Mouse (Mus musculus) MEL (cell line): Measurements from ENCODE around the gene Galnt6. TPM values are rescaled to one million over a fixed set of nuclear protein-coding genes. Genes with fewer than 3 reads are reported as not detected.
A peak's percentile ranks its signal among the peaks of the same experiment; 100 is the strongest.

ENCODE experiments used
- DNase-seq: peaks from one replicate; pipeline ENCODE4 v3.0.0; 2011; ENCODE audit warnings: low read depth, low spot score
- H3K27ac ChIP-seq: 2 replicates; pipeline ENCODE4 v1.5.1; 2012; ENCODE audit warnings: low read depth, mild to moderate bottlenecking, control low read depth, low read length, moderate library complexity; ENCODE audit not compliant: control insufficient read depth
- H3K27me3 ChIP-seq, 2 experiments: fragments of 150-350 bp in 1 of 2; sonication (generic) in 1 of 2; 2 replicates each; pipeline ENCODE4 v1.6.1; 2012; ENCODE audit warnings: low read length in 2 of 2, mild to moderate bottlenecking in 2 of 2, improper control_type of control experiment in 1 of 2, moderate library complexity in 1 of 2; ENCODE audit not compliant: insufficient read depth in 2 of 2, control insufficient read depth in 1 of 2
- H3K36me3 ChIP-seq, 2 experiments: 2 replicates each; pipeline ENCODE4 v1.6.1; 2012 to 2014; ENCODE audit warnings: low read length in 2 of 2, improper control_type of control experiment in 1 of 2, inconsistent platforms in 1 of 2, mild to moderate bottlenecking in 1 of 2; ENCODE audit not compliant: insufficient read depth in 2 of 2, control insufficient read depth in 1 of 2
- H3K4me1 ChIP-seq, 2 experiments: fragments of 150-350 bp in 1 of 2; sonication (generic) in 1 of 2; 2 replicates each; pipeline ENCODE4 v1.6.1; 2012; ENCODE audit warnings: low read length in 2 of 2, improper control_type of control experiment in 1 of 2, mild to moderate bottlenecking in 1 of 2; ENCODE audit not compliant: insufficient read depth in 2 of 2, control insufficient read depth in 1 of 2
- H3K4me3 ChIP-seq, 2 experiments: fragments of 150-350 bp in 1 of 2; sonication (generic) in 1 of 2; 2 replicates each; pipeline ENCODE4 v1.5.1; 2012; ENCODE audit warnings: low read depth in 2 of 2, low read length in 2 of 2, mild to moderate bottlenecking in 2 of 2, moderate library complexity in 2 of 2, control low read depth in 1 of 2, improper control_type of control experiment in 1 of 2; ENCODE audit not compliant: control insufficient read depth in 1 of 2, insufficient read depth in 1 of 2
- H3K79me2 ChIP-seq: 2 replicates; pipeline ENCODE4 v1.6.1; 2012; ENCODE audit warnings: mild to moderate bottlenecking, low read length, moderate library complexity; ENCODE audit not compliant: control insufficient read depth, poor library complexity, insufficient read depth
- H3K9ac ChIP-seq: 2 replicates; pipeline ENCODE4 v1.6.1; 2012; ENCODE audit warnings: low read depth, mild to moderate bottlenecking, control low read depth, low read length, moderate library complexity; ENCODE audit not compliant: control insufficient read depth, poor library complexity, severe bottlenecking
- H3K9me3 ChIP-seq: fragments of 150-350 bp; sonication (generic); replicated peaks from 2 replicates; pipeline ENCODE4 v1.6.1; 2012; ENCODE audit warnings: mild to moderate bottlenecking, low read length, improper control_type of control experiment, moderate library complexity; ENCODE audit not compliant: insufficient read depth
- CHD1 ChIP-seq: IDR thresholded peaks from 2 replicates; pipeline ENCODE4 v1.6.1; 2012; ENCODE audit warnings: low read depth, mild to moderate bottlenecking, inconsistent platforms, low read length, improper control_type of control experiment
- E2F4 ChIP-seq: IDR thresholded peaks from 2 replicates; pipeline ENCODE4 v1.6.1; 2011; ENCODE audit warnings: low read depth, low read length, improper control_type of control experiment, borderline replicate concordance
- ELF1 ChIP-seq: IDR thresholded peaks from 2 replicates; pipeline ENCODE4 v1.6.1; 2014; ENCODE audit warnings: low read depth, mild to moderate bottlenecking, inconsistent platforms, low read length, improper control_type of control experiment, moderate library complexity
- EP300 ChIP-seq, 2 experiments: IDR thresholded peaks; 2 replicates each; pipeline ENCODE4 v1.6.1; 2011; ENCODE audit warnings: improper control_type of control experiment in 2 of 2, low read length in 2 of 2, low read depth in 1 of 2, mild to moderate bottlenecking in 1 of 2
- ETS1 ChIP-seq: IDR thresholded peaks from 2 replicates; pipeline ENCODE4 v1.6.1; 2012; ENCODE audit warnings: low read depth, mild to moderate bottlenecking, inconsistent platforms, low read length, improper control_type of control experiment, moderate library complexity
- GABPA ChIP-seq: IDR thresholded peaks from 2 replicates; pipeline ENCODE4 v1.6.1; 2012; ENCODE audit warnings: low read depth, mild to moderate bottlenecking, inconsistent platforms, low read length, improper control_type of control experiment, moderate library complexity
- GATA1 ChIP-seq: IDR thresholded peaks from 2 replicates; pipeline ENCODE4 v1.6.1; 2011; ENCODE audit warnings: low read depth, low read length, improper control_type of control experiment
- HCFC1 ChIP-seq: IDR thresholded peaks from 2 replicates; pipeline ENCODE4 v1.6.1; 2012; ENCODE audit warnings: low read depth, mild to moderate bottlenecking, inconsistent platforms, low read length, improper control_type of control experiment, moderate library complexity
- JUND ChIP-seq: IDR thresholded peaks from 2 replicates; pipeline ENCODE4 v1.6.1; 2011; ENCODE audit warnings: low read depth, mild to moderate bottlenecking, improper control_type of control experiment, low read length
- KAT2A ChIP-seq: conservative IDR thresholded peaks from 2 replicates; pipeline ENCODE4 v1.6.1; 2012; ENCODE audit warnings: low read depth, low read length, improper control_type of control experiment, inconsistent platforms
- MAX ChIP-seq: IDR thresholded peaks from 2 replicates; pipeline ENCODE4 v1.6.1; 2011; ENCODE audit warnings: low read length, improper control_type of control experiment
- MAZ ChIP-seq: IDR thresholded peaks from 2 replicates; pipeline ENCODE4 v1.6.1; 2012; ENCODE audit warnings: low read depth, mild to moderate bottlenecking, inconsistent platforms, low read length, improper control_type of control experiment
- MEF2A ChIP-seq: IDR thresholded peaks from 2 replicates; pipeline ENCODE4 v1.6.1; 2014; ENCODE audit warnings: low read depth, mild to moderate bottlenecking, inconsistent platforms, low read length, improper control_type of control experiment; ENCODE audit not compliant: poor library complexity, insufficient replicate concordance, severe bottlenecking; ENCODE audit errors: extremely low read depth
- MYB ChIP-seq: IDR thresholded peaks from 2 replicates; pipeline ENCODE4 v1.6.1; 2011; ENCODE audit warnings: mild to moderate bottlenecking, low read depth, low read length, improper control_type of control experiment
- MYC ChIP-seq: IDR thresholded peaks from 2 replicates; pipeline ENCODE4 v1.6.1; 2011; ENCODE audit warnings: low read depth, mild to moderate bottlenecking, low read length, improper control_type of control experiment, moderate library complexity
- NRF1 ChIP-seq: IDR thresholded peaks from 2 replicates; pipeline ENCODE4 v1.6.1; 2014; ENCODE audit warnings: low read depth, mild to moderate bottlenecking, inconsistent platforms, low read length, improper control_type of control experiment, moderate library complexity; ENCODE audit not compliant: poor library complexity, insufficient read depth, severe bottlenecking
- POLR2A ChIP-seq, 2 experiments: IDR thresholded peaks; 2 replicates each; pipeline ENCODE4 v1.6.1; 2011 to 2012; ENCODE audit warnings: low read length in 2 of 2, mild to moderate bottlenecking in 2 of 2, control low read depth in 1 of 2, improper control_type of control experiment in 1 of 2, low read depth in 1 of 2, moderate library complexity in 1 of 2; ENCODE audit not compliant: control insufficient read depth in 1 of 2, insufficient read depth in 1 of 2, poor library complexity in 1 of 2
- POLR2AphosphoS2 ChIP-seq: IDR thresholded peaks from 2 replicates; pipeline ENCODE4 v1.6.1; 2011; ENCODE audit warnings: low read length, improper control_type of control experiment
- POLR2AphosphoS5 ChIP-seq: IDR thresholded peaks from 2 replicates; pipeline ENCODE4 v1.6.1; 2012; ENCODE audit warnings: low read depth, borderline replicate concordance, mild to moderate bottlenecking, inconsistent platforms, low read length, moderate library complexity, mixed read lengths
- RAD21 ChIP-seq: IDR thresholded peaks from 2 replicates; pipeline ENCODE4 v1.6.1; 2011; ENCODE audit warnings: mild to moderate bottlenecking, low read depth, low read length, improper control_type of control experiment
- RCOR1 ChIP-seq: IDR thresholded peaks from 2 replicates; pipeline ENCODE4 v1.6.1; 2012; ENCODE audit warnings: low read depth, mild to moderate bottlenecking, inconsistent platforms, low read length, improper control_type of control experiment
- SIN3A ChIP-seq: IDR thresholded peaks from 2 replicates; pipeline ENCODE4 v1.6.1; 2012; ENCODE audit warnings: low read length, improper control_type of control experiment, inconsistent platforms
- UBTF ChIP-seq: IDR thresholded peaks from 2 replicates; pipeline ENCODE4 v1.6.1; 2012; ENCODE audit warnings: low read depth, mild to moderate bottlenecking, inconsistent platforms, low read length, improper control_type of control experiment, moderate library complexity, borderline replicate concordance; ENCODE audit not compliant: insufficient read depth
- USF2 ChIP-seq, 2 experiments: IDR thresholded peaks; 2 replicates each; pipeline ENCODE4 v1.6.1; 2011 to 2012; ENCODE audit warnings: improper control_type of control experiment in 2 of 2, low read length in 2 of 2, borderline replicate concordance in 1 of 2, inconsistent platforms in 1 of 2, low read depth in 1 of 2, mild to moderate bottlenecking in 1 of 2; ENCODE audit not compliant: insufficient read depth in 1 of 2
- ZC3H11A ChIP-seq: IDR thresholded peaks from 2 replicates; pipeline ENCODE4 v1.6.1; 2012; ENCODE audit warnings: low read depth, mild to moderate bottlenecking, inconsistent platforms, low read length, improper control_type of control experiment
- ZKSCAN1 ChIP-seq: IDR thresholded peaks from 2 replicates; pipeline ENCODE4 v1.6.1; 2012; ENCODE audit warnings: low read depth, mild to moderate bottlenecking, inconsistent platforms, low read length, improper control_type of control experiment, moderate library complexity
- ZMIZ1 ChIP-seq: IDR thresholded peaks from 2 replicates; pipeline ENCODE4 v1.6.1; 2012; ENCODE audit warnings: low read depth, mild to moderate bottlenecking, inconsistent platforms, low read length, improper control_type of control experiment, moderate library complexity
- polyA plus RNA-seq, 2 experiments: library from polyadenylated mRNA; stranded (reverse) in 1 of 2; unstranded in 1 of 2; fragments of >175 nt in 1 of 2; fragments of >200 nt in 1 of 2; gene quantifications; 2 replicates each; pipeline versions ENCODE4 v1.2.1 to v1.2.4; 2012; ENCODE audit warnings: low replicate concordance in 2 of 2, low read depth in 1 of 2; ENCODE audit not compliant: insufficient read length in 2 of 2, insufficient read depth in 1 of 2, missing spikeins in 1 of 2
- total RNA-seq: library from RNA; depleted of rRNA; stranded (reverse); fragments of 300-350 nt; gene quantifications from 2 replicates; pipeline ENCODE4 v1.2.3, GENCODE M21; 2012

The Galnt6 gene
- total and polyA plus RNA-seq, 3 experiments = 16.1 to 17.0 TPM; not detected in 1

GRCm38 (mm10) chr15:100710838-100711237, 18.3 kb downstream of the Galnt6 start:
- Histone ChIP-seq H3K36me3 (peaks cover 1 to 25% of the 10 kb centered on the region in 2 experiments; a peak in 3 of 4 replicates), H3K4me3 (no peak overlapping the region), H3K27ac (no peak overlapping the region), H3K79me2 (no peaks in the 10 kb centered on the region), H3K9me3 (no peaks in the 10 kb centered on the region), H3K27me3 (no peaks in the 10 kb centered on the region), H3K9ac (no peak overlapping the region), H3K4me1 (peaks cover 27 to 38% of the 10 kb centered on the region in 2 experiments)
- no peak for DNase-seq
- TF ChIP-seq MYB (no peak), GATA1 (no peak), RAD21 (no peak), E2F4 (no peak), MEF2A (no peak), ETS1 (no peak), MAZ (no peak), UBTF (no peak), RCOR1 (no peak), ZKSCAN1 (no peak), GABPA (no peak), CHD1 (no peak), POLR2AphosphoS2 (no peak), ZMIZ1 (no peak), JUND (no peak), POLR2AphosphoS5 (no peak), MYC (no peak)

- H3K9me3 ChIP-seq = no peaks in the 10 kb centered on the region
- H3K9ac ChIP-seq = peak overlapping the region; percentile 25; the same call in 1 of the 2 replicates
- H3K79me2 ChIP-seq = no peaks in the 10 kb centered on the region
- H3K4me1 ChIP-seq = peaks cover 29 to 41% of the 10 kb centered on the region in 2 experiments
- peak overlapping the region; percentile 49 for H3K27ac ChIP-seq
- DNase-seq = peak; percentile 84
- peaks cover 0 to 29% of the 10 kb centered on the region in 2 experiments; a peak in 2 of 4 replicates for H3K36me3 ChIP-seq
- no peak overlapping the region for H3K4me3 ChIP-seq
- H3K27me3 ChIP-seq = no peaks in the 10 kb centered on the region
- no peak for TF ChIP-seq HCFC1
- TF ChIP-seq POLR2A (IDR thresholded peaks at IDR 0.05; ENCODE audit: control insufficient read depth in 1 of 2, insufficient read depth in 1 of 2, low read depth in 1 of 2, low read length in 2 of 2, poor library complexity in 1 of 2) = peak in 1 of 2 experiments; percentile 51; a peak in 2 of 4 replicates
- no peak for TF ChIP-seq KAT2A
- peak; percentile 65 for TF ChIP-seq GATA1
- TF ChIP-seq MAX = no peak; the same call in 1 of the 2 replicates
- no peak for TF ChIP-seq MEF2A
- TF ChIP-seq ELF1 = peak; percentile 48; the same call in 1 of the 2 replicates
- TF ChIP-seq GABPA = no peak
- TF ChIP-seq RAD21 = no peak
- no peak for TF ChIP-seq POLR2AphosphoS2
- TF ChIP-seq ETS1 = peak; percentile 52; the same call in 1 of the 2 replicates
- TF ChIP-seq EP300 (IDR thresholded peaks at IDR 0.05; ENCODE audit: low read depth in 1 of 2, low read length in 2 of 2) = peak; percentile 13 to 66; a peak in 3 of 4 replicates
- no peak for TF ChIP-seq MYC
- TF ChIP-seq USF2 (IDR thresholded peaks at IDR 0.05; ENCODE audit: borderline replicate concordance in 1 of 2, insufficient read depth in 1 of 2, low read depth in 1 of 2, low read length in 2 of 2) = no peak
- no peak for TF ChIP-seq ZC3H11A
- peak; percentile 88; the same call in 1 of the 2 replicates for TF ChIP-seq MAZ
- no peak for TF ChIP-seq NRF1
- TF ChIP-seq SIN3A = peak; percentile 61
- TF ChIP-seq RCOR1 = peak; percentile 57; the same call in 1 of the 2 replicates
- no peak for TF ChIP-seq CHD1
These were observed 20.6 kb downstream of the Galnt6 start for GRCm38 (mm10) chr15:100708433-100709078.
